Mouse (Mus musculus): ENCODE data around the gene Cfap61.

DNA sequence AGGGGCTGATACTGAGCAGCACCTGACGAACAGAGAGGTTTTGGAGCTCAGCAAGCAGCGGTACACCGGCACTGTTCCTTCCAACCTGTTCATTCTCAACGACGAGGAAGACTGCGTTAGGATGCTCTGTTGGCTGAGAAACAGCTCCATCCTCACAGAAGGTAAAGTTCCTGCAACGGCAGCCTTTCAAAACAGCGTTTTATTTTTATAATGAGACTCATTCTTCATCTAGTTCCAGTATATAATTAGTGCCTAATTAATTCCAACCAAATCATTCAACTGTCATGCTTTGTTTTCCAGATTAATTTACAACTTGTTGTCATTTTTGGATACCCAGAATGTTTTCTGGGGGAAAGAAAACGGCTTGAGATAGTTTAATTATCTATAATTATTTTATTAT lies 175.3 kb downstream of the Cfap61 start:
- TF ChIP-seq USF1 (IDR thresholded peaks at IDR 0.05; ENCODE audit: low read depth, low read length) (no peak), CTCF (IDR thresholded peaks at IDR 0.05 in 2 of 3, conservative IDR thresholded peaks at IDR 0.05 in 1 of 3; ENCODE audit: control insufficient read depth in 1 of 3, insufficient read depth in 1 of 3, low read depth in 2 of 3, low read length in 3 of 3, poor library complexity in 1 of 3, severe bottlenecking in 1 of 3) (no peak)

Measured in MEL (cell line).